In the genomic region with DNA sequence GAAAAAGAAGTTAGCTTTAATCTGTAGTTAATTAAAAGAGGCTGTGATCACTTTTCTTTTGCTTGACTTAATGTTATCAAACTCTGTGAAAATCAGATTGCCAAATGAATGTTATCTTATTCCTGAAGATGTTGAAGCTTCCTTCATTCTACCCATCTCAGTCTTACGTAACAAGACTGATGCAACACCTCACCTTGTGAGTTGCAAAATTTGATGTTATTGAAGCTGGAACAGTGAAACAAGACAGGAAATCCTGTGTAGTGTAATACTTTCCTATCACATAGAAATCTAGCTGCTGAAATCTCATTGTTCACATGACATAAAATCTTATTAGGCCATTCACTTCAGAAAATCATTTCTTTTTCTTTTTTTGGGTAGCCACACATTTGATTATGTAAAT, we compare ENCODE assay signal across 30 mouse cellular contexts.
DNase-seq lines count a peak whose midpoint lies in the region; ATAC-seq and TF ChIP-seq lines count a peak whose summit lies in the region.
"Had no signal": no experiment of that assay in that cellular context is flagged by ENCODE, and none has a peak within 500 bp of the region (broad histone marks: within the 10 kb centered on the region; RNA-seq: fewer than 3 reads in every experiment).

No protein-coding gene starts in this region.

- no peaks in the 10 kb centered on the region for H3K9me3 ChIP-seq in liver, postnatal 0 days (ENCODE audit: low read length)
- no peaks in the 10 kb centered on the region for H3K9me3 ChIP-seq in hindbrain, embryonic 12.5 days (replicated peaks)
- H3K9me3 ChIP-seq: embryonic facial prominence, embryonic 10.5 days; embryonic facial prominence, embryonic 13.5 days; forebrain, embryonic 12.5 days; heart, embryonic 12.5 days; heart, embryonic 15.5 days; hindbrain, embryonic 13.5 days; intestine, embryonic 15.5 days had no signal

- H3K9ac ChIP-seq in liver, postnatal 0 days (replicated peaks) = no peak overlapping the region
- H3K9ac ChIP-seq in hindbrain, embryonic 12.5 days = no peak overlapping the region
- H3K9ac ChIP-seq: embryonic facial prominence, embryonic 13.5 days; forebrain, embryonic 12.5 days; heart, embryonic 12.5 days; heart, embryonic 15.5 days; hindbrain, embryonic 13.5 days; intestine, embryonic 15.5 days had no signal

- no peak for TF ChIP-seq CTCF in liver, postnatal 0 days (IDR thresholded peaks at IDR 0.05; ENCODE audit: low read depth)

- no peaks in the 10 kb centered on the region for H3K4me1 ChIP-seq in liver, postnatal 0 days (ENCODE audit: insufficient read depth)
- no peaks in the 10 kb centered on the region for H3K4me1 ChIP-seq in hindbrain, embryonic 12.5 days
- H3K4me1 ChIP-seq: embryonic facial prominence, embryonic 10.5 days; embryonic facial prominence, embryonic 13.5 days; forebrain, embryonic 12.5 days; heart, embryonic 12.5 days; intestine, embryonic 15.5 days had no signal

- WGBS in liver, postnatal 0 days (ENCODE audit: insufficient replicate concordance) = 63% methylated on average over 1 of the region's 1 CpGs
- WGBS in hindbrain, embryonic 12.5 days = 98% methylated on average over 1 of the region's 1 CpGs

- TF ChIP-seq EP300 in liver, postnatal 0 days (IDR thresholded peaks at IDR 0.05; ENCODE audit: low read depth) = peak; percentile 32; the same call in 1 of the 2 replicates

- no peak overlapping the region for H3K27ac ChIP-seq in liver, postnatal 0 days (ENCODE audit: low read depth)
- H3K27ac ChIP-seq in hindbrain, embryonic 12.5 days = no peak overlapping the region
- H3K27ac ChIP-seq: embryonic facial prominence, embryonic 10.5 days; embryonic facial prominence, embryonic 13.5 days; forebrain, embryonic 12.5 days; heart, embryonic 15.5 days; hindbrain, embryonic 13.5 days; intestine, embryonic 15.5 days had no signal

- no peak overlapping the region for H3K4me3 ChIP-seq in liver, postnatal 0 days (ENCODE audit: low read depth, low read length)
- H3K4me3 ChIP-seq in hindbrain, embryonic 12.5 days = no peak overlapping the region
- H3K4me3 ChIP-seq: embryonic facial prominence, embryonic 10.5 days; embryonic facial prominence, embryonic 13.5 days; erythroblast, embryonic 14.5 days; forebrain, embryonic 12.5 days; heart, embryonic 12.5 days; heart, embryonic 15.5 days; hindbrain, embryonic 13.5 days; intestine, embryonic 15.5 days had no signal

- H3K36me3 ChIP-seq in liver, postnatal 0 days (replicated peaks; ENCODE audit: insufficient read depth, low read length) = no peaks in the 10 kb centered on the region
- no peaks in the 10 kb centered on the region for H3K36me3 ChIP-seq in hindbrain, embryonic 12.5 days
- H3K36me3 ChIP-seq: embryonic facial prominence, embryonic 10.5 days; embryonic facial prominence, embryonic 13.5 days; forebrain, embryonic 12.5 days; heart, embryonic 12.5 days; heart, embryonic 15.5 days; hindbrain, embryonic 13.5 days; intestine, embryonic 15.5 days had no signal

- no peak for ATAC-seq in liver, postnatal 0 days
- ATAC-seq in granulocyte monocyte progenitor cell, adult 5-6 weeks (replicated peaks; ENCODE audit: poor library complexity, severe bottlenecking) = peak; percentile 99
- peak; percentile 97 for ATAC-seq in megakaryocyte progenitor cell, adult 5-6 weeks (replicated peaks; ENCODE audit: poor library complexity)
- no peak for ATAC-seq in hindbrain, embryonic 12.5 days (ENCODE audit: low FRiP score)
- ATAC-seq: activated CD4-positive, CD25-positive, alpha-beta regulatory T cell, adult 4 months; forebrain, embryonic 16.5 days; hindbrain, embryonic 16.5 days; intestine, embryonic 15.5 days had no signal

- no peaks in the 10 kb centered on the region for H3K27me3 ChIP-seq in liver, postnatal 0 days (ENCODE audit: insufficient read depth, low read length)
- H3K27me3 ChIP-seq in hindbrain, embryonic 12.5 days = no peaks in the 10 kb centered on the region
- H3K27me3 ChIP-seq: embryonic facial prominence, embryonic 13.5 days; forebrain, embryonic 12.5 days; heart, embryonic 12.5 days; heart, embryonic 15.5 days; hindbrain, embryonic 13.5 days; intestine, embryonic 15.5 days had no signal

- no peak overlapping the region for H3K4me2 ChIP-seq in liver, postnatal 0 days (ENCODE audit: low read depth, low read length)
- no peak overlapping the region for H3K4me2 ChIP-seq in hindbrain, embryonic 12.5 days (replicated peaks)
- H3K4me2 ChIP-seq: embryonic facial prominence, embryonic 13.5 days; forebrain, embryonic 12.5 days; heart, embryonic 12.5 days; heart, embryonic 15.5 days; hindbrain, embryonic 13.5 days; intestine, embryonic 15.5 days had no signal

- no peak for DNase-seq in liver, postnatal 0 days
- no peak for DNase-seq in liver
- DNase-seq in cerebellum, adult 8-10 months = no peak
- DNase-seq: adrenal gland, adult 8-10 months; adrenal gland, postnatal 25 days; B cell, adult 2 months; cerebellum, adult 18-20 months; cerebellum, adult 9-11 months; cerebellum, postnatal 25 days; embryo, embryonic 11 days; gastrocnemius, postnatal 10 days; gastrocnemius, postnatal 36 days; heart, adult 11 months; heart, postnatal 14 days; heart, postnatal 4 days; kidney, adult 11 months had no signal

Comparison
In these comparisons a context has a peak if more than half of its experiments do, and no peak if none do; other contexts are left out.
1. ATAC-seq: peak in granulocyte monocyte progenitor cell, adult 5-6 weeks (single experiment) and megakaryocyte progenitor cell, adult 5-6 weeks (single experiment); none in liver, postnatal 0 days (single experiment) and hindbrain, embryonic 12.5 days (single experiment).